Mouse (Mus musculus) NIH3T3 (cell line): ENCODE results near the gene Samd9l.
"Not testable (repeated sequence)": the region's sequence is repeated elsewhere in the genome, so short reads cannot be mapped to it uniquely, and the experiment has no call there.

ENCODE experiments used
- DNase-seq: peaks from one replicate; pipeline ENCODE4 v3.0.0-alpha.2; 2012; ENCODE audit warnings: low read depth

The Samd9l gene

GRCm38 (mm10) chr6:3343603-3344247 lies 55.6 kb downstream of the Samd9l start:
- not testable (repeated sequence) for DNase-seq

- DNase-seq: no peak
These were observed 57.9 kb downstream of the Samd9l start for GRCm38 (mm10) chr6:3341479-3341878.

DNA sequence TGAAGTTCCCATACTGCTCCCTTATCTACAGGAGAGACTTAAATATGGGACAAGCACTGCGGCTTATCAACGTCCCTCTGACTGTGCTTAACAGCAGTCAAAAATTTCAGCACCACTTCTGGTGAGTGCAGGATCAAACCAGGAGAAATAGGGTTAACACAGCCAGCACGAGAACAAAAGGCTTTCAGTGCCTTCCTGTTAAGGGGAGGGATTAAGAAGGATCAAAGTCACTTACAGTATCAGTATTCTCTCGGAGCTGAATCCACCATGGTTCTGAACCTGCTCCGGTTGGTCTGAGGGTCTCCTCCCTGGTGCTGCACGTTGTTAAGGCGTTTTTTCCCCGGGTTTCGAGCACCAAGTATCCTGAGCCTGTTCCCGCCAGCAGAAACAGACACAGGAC lies 58.4 kb downstream of the Samd9l start:
- DNase-seq: not testable (repeated sequence)

GRCm38 (mm10) chr6:3339131-3339530 lies 60.2 kb downstream of the Samd9l start:
- not testable (repeated sequence) for DNase-seq
